Comparison of ENCODE assay signal across 8 mouse cellular contexts in the genomic region with DNA sequence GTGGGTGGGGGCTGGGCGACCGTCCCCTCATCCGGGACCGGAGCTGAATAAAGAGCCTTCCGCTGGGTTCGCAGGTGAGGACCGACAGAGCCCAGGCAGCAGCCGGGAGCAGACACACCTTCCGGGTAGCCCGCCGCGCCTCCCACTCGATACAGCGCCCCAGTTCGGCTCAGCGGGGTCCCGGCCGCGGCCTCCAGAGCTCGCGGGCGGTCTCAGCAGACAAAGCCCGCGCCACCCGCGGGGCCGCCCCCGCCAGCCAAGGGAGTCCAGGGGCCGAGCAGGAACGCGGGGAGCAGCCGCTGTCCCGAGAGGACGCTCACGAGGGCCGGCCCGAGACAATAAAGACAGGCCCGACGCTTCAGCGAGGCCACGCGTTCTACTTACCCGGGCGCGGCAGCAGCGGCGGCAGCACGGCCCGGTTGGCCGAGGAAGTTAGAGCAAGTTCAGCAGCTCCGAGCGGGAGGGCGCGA. TPM values are rescaled to one million over a fixed set of nuclear protein-coding genes. Genes with fewer than 3 reads are reported as not detected.
DNase-seq lines count a peak whose midpoint lies in the region; ATAC-seq and TF ChIP-seq lines count a peak whose summit lies in the region.

A gene (minus strand): TSS at position 416 of the 470 bp plus-strand sequence.

- intact Hi-C loops in heart, postnatal 14 days (cut with DNase I) = no loop called here

- H3K9ac ChIP-seq in embryonic facial prominence, embryonic 14.5 days (ENCODE audit: low read depth, low read length) = peak within 1 kb of the TSS; percentile 88
- H3K9ac ChIP-seq in limb, embryonic 11.5 days (ENCODE audit: low read length) = peak within 1 kb of the TSS; percentile 88
- H3K9ac ChIP-seq in neural tube, embryonic 15.5 days (replicated peaks) = peak within 1 kb of the TSS; percentile 71

- no peak for TF ChIP-seq POLR2A in cerebellum, adult 2 months (IDR thresholded peaks at IDR 0.05; ENCODE audit: borderline replicate concordance, insufficient read depth, low read length)

- no peaks in the 10 kb centered on the region for H3K36me3 ChIP-seq in embryonic facial prominence, embryonic 14.5 days (ENCODE audit: control insufficient read depth, insufficient read depth, low read length)
- no peaks in the 10 kb centered on the region for H3K36me3 ChIP-seq in limb, embryonic 11.5 days (ENCODE audit: control insufficient read depth, insufficient read depth, low read length)
- no peaks in the 10 kb centered on the region for H3K36me3 ChIP-seq in neural tube, embryonic 15.5 days

- H3K4me1 ChIP-seq in cerebellum, adult 2 months (ENCODE audit: control insufficient read depth, insufficient read depth, low read length) = 0 out of 2 replicates have a peak, but pooled peaks cover 6% of the 10 kb centered on the region
- H3K4me1 ChIP-seq in embryonic facial prominence, embryonic 14.5 days (ENCODE audit: control insufficient read depth, insufficient read depth, low read length) = peaks cover 32% of the 10 kb centered on the region
- H3K4me1 ChIP-seq in limb, embryonic 11.5 days (ENCODE audit: control insufficient read depth, insufficient read depth, low read length) = peaks cover 12% of the 10 kb centered on the region; the same call in 1 of the 2 replicates
- peaks cover 36% of the 10 kb centered on the region for H3K4me1 ChIP-seq in neural tube, embryonic 15.5 days

- H3K27me3 ChIP-seq in cerebellum, adult 2 months (ENCODE audit: control insufficient read depth, insufficient read depth, low read length) = no peaks in the 10 kb centered on the region
- H3K27me3 ChIP-seq in embryonic facial prominence, embryonic 14.5 days (replicated peaks; ENCODE audit: control insufficient read depth, insufficient read depth, low read length) = no peaks in the 10 kb centered on the region
- H3K27me3 ChIP-seq in limb, embryonic 11.5 days (ENCODE audit: control insufficient read depth, insufficient read depth, low read length) = no peaks in the 10 kb centered on the region
- no peaks in the 10 kb centered on the region for H3K27me3 ChIP-seq in neural tube, embryonic 15.5 days (replicated peaks)

- peak within 1 kb of the TSS; percentile 92 for H3K4me2 ChIP-seq in embryonic facial prominence, embryonic 14.5 days (ENCODE audit: low read depth, low read length)
- H3K4me2 ChIP-seq in limb, embryonic 11.5 days (ENCODE audit: low read depth, severe bottlenecking) = peak within 1 kb of the TSS; percentile 75
- peak within 1 kb of the TSS; percentile 88 for H3K4me2 ChIP-seq in neural tube, embryonic 15.5 days

- WGBS in cerebellum, adult 2 months = under 1% methylated on average over 53 of the region's 54 CpGs
- 0% methylated on average over 13 of the region's 54 CpGs for WGBS in embryonic facial prominence, embryonic 14.5 days
- WGBS in limb, embryonic 11.5 days = under 1% methylated on average over 47 of the region's 54 CpGs
- WGBS in neural tube, embryonic 15.5 days = under 1% methylated on average over 44 of the region's 54 CpGs

- peak; percentile 58 for ATAC-seq in embryonic facial prominence, embryonic 14.5 days (ENCODE audit: low read depth)
- no peak; the same call in none of the 2 replicates for ATAC-seq in limb, embryonic 11.5 days (ENCODE audit: insufficient number of reproducible peaks, low FRiP score, low TSS enrichment, low read depth)
- ATAC-seq in neural tube, embryonic 15.5 days (ENCODE audit: low FRiP score) = peak; percentile 64

- no peak for DNase-seq in cerebellum, adult 2 months
- DNase-seq in cerebellum, adult 8-10 months = no peak
- peak; percentile 72 for DNase-seq in CD4-positive helper T cell, adult 2 months (ENCODE audit: low read depth, low spot score)
- no peak for DNase-seq in embryonic facial prominence, embryonic 14.5 days (ENCODE audit: low spot score)
- no peak for DNase-seq in heart, postnatal 14 days
- no peak for DNase-seq in limb, embryonic 11.5 days (ENCODE audit: low spot score)
- DNase-seq in retina, embryonic 14.5 days (ENCODE audit: low spot score) = no peak

- peak within 1 kb of the TSS; percentile 63 for H3K4me3 ChIP-seq in cerebellum, adult 2 months (replicated peaks; ENCODE audit: insufficient read depth, low read depth, low read length)
- H3K4me3 ChIP-seq in embryonic facial prominence, embryonic 14.5 days (ENCODE audit: low read depth, low read length) = peak within 1 kb of the TSS; percentile 91
- peak within 1 kb of the TSS; percentile 82 for H3K4me3 ChIP-seq in limb, embryonic 11.5 days (ENCODE audit: low read depth, low read length)
- peak within 1 kb of the TSS; percentile 73 for H3K4me3 ChIP-seq in neural tube, embryonic 15.5 days (replicated peaks)

- H3K9me3 ChIP-seq in embryonic facial prominence, embryonic 14.5 days (ENCODE audit: control insufficient read depth, low read length) = no peaks in the 10 kb centered on the region
- H3K9me3 ChIP-seq in limb, embryonic 11.5 days (ENCODE audit: control insufficient read depth, low read length) = no peaks in the 10 kb centered on the region
- no peaks in the 10 kb centered on the region for H3K9me3 ChIP-seq in neural tube, embryonic 15.5 days (replicated peaks)

- H3K27ac ChIP-seq in cerebellum, adult 2 months (ENCODE audit: insufficient read depth, low read length) = peak within 1 kb of the TSS; percentile 13; the same call in 1 of the 2 replicates
- H3K27ac ChIP-seq in embryonic facial prominence, embryonic 14.5 days (replicated peaks; ENCODE audit: low read depth, low read length) = peak within 1 kb of the TSS; percentile 89
- peak within 1 kb of the TSS; percentile 77 for H3K27ac ChIP-seq in limb, embryonic 11.5 days (replicated peaks; ENCODE audit: low read depth, low read length)
- peak within 1 kb of the TSS; percentile 89 for H3K27ac ChIP-seq in neural tube, embryonic 15.5 days (replicated peaks)

- TF ChIP-seq CTCF in cerebellum, adult 2 months (IDR thresholded peaks at IDR 0.05; ENCODE audit: borderline replicate concordance, insufficient read depth, low read depth, low read length) = no peak

RNA-seq across cellular contexts. Expression of the gene that starts here (rescaled TPM):
- 39.1 and 39.6 TPM in 2 replicates for polyA plus RNA-seq in cerebellum, adult 2 months (2012; rRNA removed)
- polyA plus RNA-seq in embryonic facial prominence, embryonic 14.5 days (2014; fragmentation: Nextera tagmentation; extraction: Ambion mirVana) = 72.7 and 76.2 TPM in 2 replicates
- total RNA-seq in heart, postnatal 14 days (2021) = 10 to 100 TPM; 27.9 to 28.7 TPM
- polyA plus RNA-seq in limb, embryonic 11.5 days (2014; fragmentation: Nextera tagmentation; extraction: Ambion mirVana) = 79.5 and 87.0 TPM in 2 replicates
- polyA plus RNA-seq in neural tube, embryonic 15.5 days (2015; fragmentation: Nextera tagmentation; extraction: Ambion mirVana) = 45.5 and 53.0 TPM in 2 replicates

Comparison
In these comparisons a context has a peak if more than half of its experiments do, and no peak if none do; other contexts are left out.
1. H3K27ac ChIP-seq: peak in every context shown above with its lines; median percentile 89 in embryonic facial prominence, embryonic 14.5 days; 89 in neural tube, embryonic 15.5 days; 77 in limb, embryonic 11.5 days; 13 in cerebellum, adult 2 months.